Mouse (Mus musculus): ENCODE data around the gene Tppp.
"Not testable (repeated sequence)": the region's sequence is repeated elsewhere in the genome, so short reads cannot be mapped to it uniquely, and the experiment has no call there.

The Tppp gene

GRCm38 (mm10) chr13:74008948-74009718 lies at the start of gene Tppp:
TSS of gene Tppp (plus strand) at chr13:74009407.
- DNase-seq (ENCODE audit: low spot score) = peak; percentile 94

DNA sequence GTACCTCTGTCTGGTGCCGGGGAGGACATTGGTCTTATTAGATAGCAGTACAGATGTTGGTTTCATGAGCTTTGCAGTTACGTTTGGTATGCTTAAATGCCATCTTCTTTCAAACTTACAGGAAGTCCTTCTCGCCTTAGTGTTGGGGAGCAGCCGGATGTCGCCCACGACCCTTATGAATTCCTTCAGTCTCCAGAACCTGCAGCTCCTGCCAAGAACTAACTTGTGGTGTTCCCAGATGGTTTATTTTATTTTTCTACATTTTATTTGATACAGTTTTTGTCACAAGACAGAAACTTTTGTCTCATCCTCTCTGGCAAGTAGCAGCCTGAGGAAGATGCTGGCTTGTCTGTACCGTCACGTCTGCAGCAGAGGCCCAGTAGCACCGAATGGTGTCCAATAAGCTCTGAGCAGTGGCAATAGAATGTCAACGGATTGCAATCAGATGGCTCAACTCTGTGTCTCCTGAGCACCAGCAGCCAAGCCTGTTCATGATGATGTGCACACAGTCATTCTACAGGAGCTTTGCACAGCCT lies 49.0 kb upstream of the Tppp start:
- DNase-seq (ENCODE audit: low spot score) = no peak

DNA sequence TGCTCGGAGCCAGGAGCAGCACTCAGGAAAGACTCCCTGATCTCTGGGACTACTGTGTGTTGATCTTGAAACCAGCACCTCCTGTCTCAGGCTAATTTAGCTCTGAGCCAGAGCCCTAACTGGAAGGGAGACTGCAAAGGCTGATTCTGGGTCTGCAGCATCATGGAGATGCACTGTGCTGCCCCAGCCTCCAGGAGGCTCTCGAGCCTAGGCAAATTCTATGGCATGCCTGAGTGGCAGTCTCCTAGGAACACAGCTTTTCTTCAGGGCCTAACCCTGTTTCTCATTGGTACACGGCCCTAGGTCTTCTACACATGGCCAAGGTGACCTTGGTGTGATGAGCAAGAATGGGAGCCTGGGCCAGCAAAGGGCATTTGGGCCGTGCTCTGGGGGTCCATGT lies 48.0 kb upstream of the Tppp start:
- DNase-seq (ENCODE audit: low spot score) = no peak

GRCm38 (mm10) chr13:73963551-73963950 lies 45.7 kb upstream of the Tppp start, which contains the start of gene Zdhhc11:
TSS of gene Zdhhc11 (plus strand) at chr13:73963851.
- DNase-seq (ENCODE audit: low spot score) = no peak

DNA sequence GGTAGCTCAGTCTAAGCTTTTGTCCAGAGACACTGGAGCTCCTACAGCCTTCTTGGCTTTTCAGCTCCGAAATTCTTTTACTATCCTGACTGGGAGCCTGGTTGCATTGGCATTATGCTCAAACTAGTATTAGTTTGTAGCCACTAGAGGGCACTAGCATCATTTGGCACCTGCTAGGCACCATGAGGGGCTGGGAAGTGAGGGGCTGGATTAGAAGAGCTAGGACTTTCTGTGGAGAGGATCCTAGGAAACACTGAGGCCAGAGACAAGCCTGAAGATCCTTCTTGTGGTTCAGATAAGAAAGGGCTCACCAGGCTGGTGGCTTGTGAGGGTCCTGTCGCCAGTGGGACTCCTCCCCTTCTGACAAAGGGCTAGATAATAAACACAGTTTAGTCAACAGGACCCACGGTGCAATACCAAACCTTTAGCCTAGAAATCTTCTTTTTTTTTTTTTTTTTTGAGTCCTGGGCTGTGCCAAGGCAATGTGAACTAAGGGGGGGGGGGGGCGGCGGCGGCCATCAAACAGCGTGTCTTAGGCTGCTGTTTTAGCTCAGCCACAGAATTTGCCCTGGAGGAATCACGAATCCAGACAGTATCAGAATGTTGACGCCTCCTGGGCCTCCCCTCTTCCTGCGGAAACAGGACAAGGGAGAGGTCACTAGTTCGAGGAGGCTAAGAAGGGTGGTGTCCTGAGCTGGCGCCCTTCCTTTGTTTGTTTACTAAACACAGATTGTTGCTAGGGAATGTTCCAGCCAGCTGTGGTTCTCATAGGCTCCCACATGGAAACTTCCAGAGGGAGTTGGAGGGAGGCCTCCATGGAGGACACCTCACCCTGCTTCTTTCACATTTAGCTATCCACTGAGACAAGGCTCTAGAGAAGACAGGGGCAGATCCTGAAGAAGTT lies 38.4 kb upstream of the Tppp start:
- DNase-seq (ENCODE audit: low spot score) = peak; percentile 47

- no peak for DNase-seq (ENCODE audit: low spot score)
Measured at GRCm38 (mm10) chr13:73974523-73974922, 34.7 kb upstream of the Tppp start.

GRCm38 (mm10) chr13:73976935-73977334 lies 32.3 kb upstream of the Tppp start:
- DNase-seq (ENCODE audit: low spot score) = no peak

DNA sequence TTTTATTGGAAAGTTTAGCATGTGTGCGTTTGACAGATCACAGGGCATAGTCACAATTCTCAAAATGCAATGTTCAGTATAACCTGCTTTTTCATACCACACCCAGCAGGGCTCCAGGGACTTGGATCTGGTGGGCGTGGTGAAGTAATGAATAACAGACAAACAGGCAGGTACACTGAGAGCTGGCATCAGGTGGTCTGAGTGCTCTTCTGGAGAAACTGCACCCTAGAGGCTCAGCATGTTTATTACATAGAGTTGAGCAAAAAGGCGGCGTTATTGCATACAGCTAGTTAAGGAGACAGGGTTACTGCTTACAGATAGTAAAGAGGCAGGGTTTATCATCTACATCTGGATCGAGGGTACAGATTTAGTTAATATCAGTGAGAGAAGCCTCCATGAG lies 18.9 kb upstream of the Tppp start:
- no peak for DNase-seq (ENCODE audit: low spot score)

DNA sequence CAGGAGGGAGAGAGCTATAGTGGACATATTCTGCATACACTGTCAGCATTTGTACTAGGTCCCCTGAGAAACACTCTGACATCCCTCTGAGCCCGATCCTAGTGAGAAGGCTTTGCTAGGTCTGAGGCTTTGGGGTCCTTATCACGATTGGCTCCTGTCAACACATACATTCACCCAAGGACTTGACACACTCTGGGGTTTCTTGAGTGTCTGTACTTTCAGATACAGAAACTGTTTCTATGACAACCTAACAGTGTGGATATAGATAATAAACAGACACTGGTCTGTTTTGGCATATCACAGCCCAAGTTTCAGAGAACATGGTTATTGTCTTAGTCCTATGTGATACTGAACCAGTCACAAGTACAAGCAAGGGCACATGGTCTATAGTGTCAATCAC lies 18.4 kb upstream of the Tppp start:
- DNase-seq (ENCODE audit: low spot score) = no peak

DNA sequence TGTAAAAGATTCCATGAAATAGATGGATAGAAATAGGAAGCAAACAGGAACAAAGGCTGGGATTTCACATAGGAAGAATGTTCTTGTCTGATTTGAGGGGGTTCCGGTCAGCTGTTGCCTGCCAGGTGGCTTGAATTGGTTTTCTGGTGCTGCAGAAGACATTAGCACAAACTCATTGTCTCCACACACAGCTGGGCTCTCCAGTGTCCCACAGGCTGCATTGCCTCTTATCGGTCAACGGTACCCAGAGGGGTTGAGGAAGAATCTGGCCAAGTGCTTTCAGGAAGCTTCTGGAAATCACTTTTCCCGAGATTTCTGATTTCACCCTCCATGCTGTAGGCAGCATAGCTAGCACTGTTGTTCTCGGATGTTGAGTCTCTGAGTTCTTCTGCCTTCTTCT lies 17.9 kb upstream of the Tppp start:
- no peak for DNase-seq (ENCODE audit: low spot score)

DNA sequence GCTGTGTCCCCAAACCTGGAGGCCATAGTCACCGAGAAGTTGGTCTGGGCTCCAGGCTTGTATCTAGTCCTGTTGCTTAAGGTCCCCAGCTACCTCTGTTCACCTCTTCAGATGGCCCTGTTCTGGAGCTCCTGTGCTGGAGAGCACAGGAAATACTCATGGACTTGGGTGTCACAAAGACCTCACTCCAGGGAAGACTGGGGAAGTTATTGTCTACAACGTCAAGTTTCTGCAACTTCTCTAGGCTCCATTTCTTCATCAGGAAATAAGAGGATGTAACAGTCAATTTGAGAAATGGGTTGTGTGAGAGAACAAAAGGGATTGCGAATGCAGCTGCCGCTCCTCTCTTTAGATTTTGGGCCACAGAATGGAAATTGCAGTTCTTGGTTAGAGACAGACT lies 12.8 kb upstream of the Tppp start:
- no peak for DNase-seq (ENCODE audit: low spot score)

DNA sequence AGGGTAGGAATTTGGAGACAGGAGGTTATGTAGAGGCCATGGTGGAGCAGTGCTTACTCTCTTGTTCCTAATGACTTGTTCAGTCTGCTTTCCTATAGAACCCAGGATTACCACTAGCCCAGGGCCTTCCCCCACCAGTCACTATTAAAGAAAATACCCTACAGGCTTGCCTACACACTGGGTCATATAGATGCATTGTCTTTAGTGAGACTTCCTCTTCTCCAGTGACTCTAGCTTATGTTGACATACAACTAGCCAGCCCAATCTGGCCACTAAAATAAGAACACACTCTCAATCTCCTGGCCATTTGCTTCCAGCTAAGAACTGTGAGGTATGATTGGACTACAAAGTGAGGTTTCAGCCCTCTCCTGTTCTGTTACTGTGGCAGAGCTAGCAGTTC lies 8.7 kb upstream of the Tppp start:
- no peak for DNase-seq (ENCODE audit: low spot score)

- no peak for DNase-seq (ENCODE audit: low spot score)
Measured at GRCm38 (mm10) chr13:74000961-74001360, 8.2 kb upstream of the Tppp start.

GRCm38 (mm10) chr13:74001492-74001891 lies 7.7 kb upstream of the Tppp start:
- no peak for DNase-seq (ENCODE audit: low spot score)

DNA sequence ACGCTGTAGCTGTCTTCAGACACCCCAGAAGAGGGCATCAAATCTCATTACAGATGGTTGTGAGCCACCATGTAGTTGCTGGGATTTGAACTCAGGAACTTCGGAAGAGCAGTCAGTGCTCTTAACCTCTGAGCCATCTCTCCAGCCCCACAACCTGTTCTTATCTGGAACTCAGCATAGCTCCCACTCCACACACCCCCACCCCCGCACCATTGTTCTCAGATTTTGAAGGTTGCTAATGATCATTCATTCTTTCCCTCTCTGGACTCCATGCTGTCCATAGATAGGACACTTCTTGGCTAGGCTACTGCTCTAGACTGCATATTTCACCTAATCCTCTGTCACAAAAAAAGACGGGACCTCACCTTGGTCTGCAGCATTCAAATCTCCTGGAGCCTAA lies 2.3 kb upstream of the Tppp start:
- not testable (repeated sequence) for DNase-seq (ENCODE audit: low spot score)

DNA sequence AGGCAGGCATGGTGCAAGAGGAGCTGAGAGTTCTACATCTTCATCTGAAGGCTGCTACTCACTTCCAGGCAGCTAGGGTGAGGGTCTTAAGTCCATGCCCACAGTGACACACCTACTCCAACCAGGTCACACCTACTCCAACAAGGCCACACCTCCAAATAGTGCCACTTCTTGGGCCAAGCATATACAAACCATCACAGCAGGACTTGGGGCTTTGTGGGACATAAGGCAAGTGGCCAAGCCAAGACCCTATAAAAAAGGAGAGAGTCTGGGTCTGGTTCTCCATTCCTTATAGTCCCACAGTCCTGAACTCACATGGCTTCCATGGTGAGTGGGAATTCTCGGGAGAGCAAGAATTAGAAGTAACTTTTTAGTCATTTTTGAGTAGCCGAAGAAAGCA lies 991 bp upstream of the Tppp start:
- DNase-seq (ENCODE audit: low spot score) = not testable (repeated sequence)

- peak; percentile 61 for DNase-seq (ENCODE audit: low spot score)
Measured at GRCm38 (mm10) chr13:74009791-74010614, 796 bp downstream of the Tppp start.

GRCm38 (mm10) chr13:74010678-74011077 lies 1.5 kb downstream of the Tppp start:
- DNase-seq (ENCODE audit: low spot score) = no peak

DNA sequence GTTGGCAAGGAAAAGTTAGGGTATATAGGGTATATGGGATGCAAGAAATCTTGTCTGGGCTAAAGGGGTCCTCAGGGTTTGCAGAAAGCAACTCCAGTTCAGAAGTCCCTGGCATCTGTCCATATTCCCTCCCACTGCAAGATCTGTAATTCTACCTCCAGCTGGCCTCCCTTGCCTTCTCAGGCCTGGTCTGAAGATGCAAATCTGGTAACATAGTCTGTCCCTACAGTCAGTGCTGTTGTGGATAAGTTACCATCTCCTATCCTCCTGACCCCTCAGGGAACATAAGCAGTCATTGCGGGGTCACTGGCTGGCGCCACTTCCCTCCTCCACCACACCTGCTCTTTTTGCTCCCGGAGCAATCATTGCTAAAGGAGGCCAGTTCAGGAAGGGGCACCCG lies 6.7 kb downstream of the Tppp start:
- no peak for DNase-seq (ENCODE audit: low spot score)

- DNase-seq (ENCODE audit: low spot score) = no peak
Measured at GRCm38 (mm10) chr13:74017426-74017825, 8.2 kb downstream of the Tppp start.

DNA sequence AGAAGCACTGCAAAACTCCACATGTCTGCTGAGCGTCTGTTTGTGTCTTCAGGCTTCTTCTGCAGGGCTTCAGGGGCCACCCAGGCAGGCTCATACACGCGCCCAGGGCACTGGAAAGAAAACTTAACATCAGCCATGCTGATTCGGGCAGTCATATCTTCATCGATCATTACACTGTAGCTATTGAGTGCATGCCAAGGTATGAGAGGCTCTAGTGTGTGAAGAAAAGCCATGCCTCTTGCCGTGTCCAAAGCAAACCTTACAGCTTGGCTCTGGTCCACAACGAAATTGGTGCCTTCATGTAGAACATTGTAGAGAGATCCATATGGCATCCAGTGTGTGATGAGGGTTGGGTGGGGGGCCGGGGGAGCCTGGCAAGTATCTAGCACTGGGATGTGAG lies 9.8 kb downstream of the Tppp start:
- not testable (repeated sequence) for DNase-seq (ENCODE audit: low spot score)
